Mouse (Mus musculus) limb, embryonic 13.5 days (tissue): ENCODE results near the gene Daam1. TPM values are rescaled to one million over a fixed set of nuclear protein-coding genes. Genes with fewer than 3 reads are reported as not detected.

Source experiments
- ATAC-seq: fragments of 200-750 bp; cut with Nextera tagmentation; 2 replicates; pipeline ENCODE4 v1.8.0; 2017; ENCODE audit warnings: low read depth, moderate number of reproducible peaks, moderate TSS enrichment; ENCODE audit not compliant: low FRiP score
- H3K27ac ChIP-seq: fragments of 300-500 bp; sonication (generic); 2 replicates; pipeline ENCODE4 v1.5.1; 2015; ENCODE audit warnings: inconsistent platforms, mild to moderate bottlenecking, moderate library complexity
- H3K27me3 ChIP-seq: fragments of 300-500 bp; sonication (generic); 2 replicates; pipeline ENCODE4 v1.6.1; 2015; ENCODE audit warnings: mild to moderate bottlenecking, inconsistent platforms
- H3K36me3 ChIP-seq: fragments of 300-500 bp; sonication (generic); 2 replicates; pipeline ENCODE4 v1.6.1; 2015; ENCODE audit warnings: inconsistent platforms, mild to moderate bottlenecking, moderate library complexity
- H3K4me1 ChIP-seq: fragments of 300-500 bp; sonication (generic); 2 replicates; pipeline ENCODE4 v1.6.1; 2015; ENCODE audit warnings: inconsistent platforms
- H3K4me2 ChIP-seq: fragments of 300-500 bp; sonication (generic); replicated peaks from 2 replicates; pipeline ENCODE4 v1.6.1; 2015; ENCODE audit warnings: inconsistent platforms, mild to moderate bottlenecking, moderate library complexity
- H3K4me3 ChIP-seq: fragments of 300-500 bp; sonication (generic); 2 replicates; pipeline ENCODE4 v1.5.1; 2015; ENCODE audit warnings: moderate library complexity, mild to moderate bottlenecking, inconsistent platforms
- H3K9ac ChIP-seq: fragments of 300-500 bp; sonication (generic); 2 replicates; pipeline ENCODE4 v1.6.1; 2015; ENCODE audit warnings: mild to moderate bottlenecking, inconsistent platforms
- H3K9me3 ChIP-seq: fragments of 300-500 bp; sonication (generic); 2 replicates; pipeline ENCODE4 v1.6.1; 2016; ENCODE audit warnings: inconsistent platforms
- WGBS: fragments of 180-500 bp; shearing (Covaris S2); methylation state at CpG from one replicate; pipeline ENCODE4 v1.1.7; 2015; 5-methylcytosine and 5-hydroxymethylcytosine counted together
- polyA plus RNA-seq: library from polyadenylated mRNA; unstranded; fragments of >200 nt; fragmentation: Nextera tagmentation; extraction: Ambion mirVana; gene quantifications from 2 replicates; pipeline ENCODE4 v1.2.1, GENCODE M21; 2015

Gene Daam1
- polyA plus RNA-seq, 1 experiment from 2014 or later = 8.7 TPM

DNA sequence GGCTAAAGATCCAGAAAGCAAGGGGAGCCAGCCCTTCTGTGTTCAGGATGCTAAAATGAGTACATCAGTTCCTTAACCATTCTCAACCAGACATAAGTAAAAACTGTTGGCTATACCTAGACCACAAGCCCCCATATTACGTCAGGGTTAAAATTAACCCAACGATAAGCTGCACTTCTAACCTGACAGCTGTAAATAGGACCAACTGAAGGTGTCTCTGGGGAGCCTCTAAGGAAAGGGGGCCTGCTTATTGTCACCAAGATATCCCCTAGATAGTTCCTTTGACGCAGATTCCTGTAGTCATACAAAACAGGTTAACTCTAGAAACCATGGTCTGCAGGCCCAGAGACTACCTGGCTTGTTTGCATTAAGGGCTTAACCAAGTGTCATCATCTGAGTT lies 174.4 kb downstream of the Daam1 start:
- Histone ChIP-seq H3K36me3 (no peaks in the 10 kb centered on the region), H3K27me3 (no peaks in the 10 kb centered on the region), H3K4me2 (no peak overlapping the region), H3K4me3 (no peak overlapping the region), H3K9me3 (no peaks in the 10 kb centered on the region), H3K9ac (no peak overlapping the region), H3K4me1 (0 out of 2 replicates have a peak, but pooled peaks cover 7% of the 10 kb centered on the region), H3K27ac (no peak overlapping the region)
- 83% methylated on average over 3 of the region's 3 CpGs for WGBS
- ATAC-seq = no peak

GRCm38 (mm10) chr12:72007656-72008055 lies 176.8 kb downstream of the Daam1 start:
- Histone ChIP-seq H3K9ac (no peak overlapping the region), H3K36me3 (no peaks in the 10 kb centered on the region), H3K27me3 (no peaks in the 10 kb centered on the region), H3K4me2 (no peak overlapping the region), H3K4me3 (no peak overlapping the region), H3K27ac (no peak overlapping the region), H3K4me1 (0 out of 2 replicates have a peak, but pooled peaks cover 7% of the 10 kb centered on the region), H3K9me3 (no peaks in the 10 kb centered on the region)
- WGBS = 82% methylated on average over 3 of the region's 3 CpGs
- no peak for ATAC-seq

- Histone ChIP-seq H3K36me3 (no peaks in the 10 kb centered on the region), H3K9me3 (no peaks in the 10 kb centered on the region), H3K4me3 (no peak overlapping the region), H3K27me3 (no peaks in the 10 kb centered on the region), H3K4me2 (no peak overlapping the region), H3K27ac (no peak overlapping the region; the same call in 1 of the 2 replicates), H3K4me1 (peaks cover 12% of the 10 kb centered on the region; the same call in 1 of the 2 replicates), H3K9ac (no peak overlapping the region)
- 76% methylated on average over 13 of the region's 13 CpGs for WGBS
- peak; percentile 71 for ATAC-seq
Observed at GRCm38 (mm10) chr12:72009051-72009902, 178.4 kb downstream of the Daam1 start.

GRCm38 (mm10) chr12:72011404-72011803 lies 180.5 kb downstream of the Daam1 start:
- H3K9ac ChIP-seq = no peak overlapping the region
- ATAC-seq = no peak
- H3K9me3 ChIP-seq = no peaks in the 10 kb centered on the region
- H3K27ac ChIP-seq = no peak overlapping the region
- H3K4me1 ChIP-seq = peaks cover 14% of the 10 kb centered on the region; the same call in 1 of the 2 replicates
- WGBS = 87% methylated on average over 3 of the region's 3 CpGs
- H3K27me3 ChIP-seq = no peaks in the 10 kb centered on the region
- no peaks in the 10 kb centered on the region for H3K36me3 ChIP-seq
- H3K4me3 ChIP-seq = no peak overlapping the region
- H3K4me2 ChIP-seq = no peak overlapping the region

- H3K27ac ChIP-seq = no peak overlapping the region
- no peaks in the 10 kb centered on the region for H3K36me3 ChIP-seq
- peaks cover 14% of the 10 kb centered on the region; the same call in 1 of the 2 replicates for H3K4me1 ChIP-seq
- H3K9ac ChIP-seq = no peak overlapping the region
- no peak for ATAC-seq
- WGBS = 91% methylated on average over 6 of the region's 6 CpGs
- H3K9me3 ChIP-seq = no peaks in the 10 kb centered on the region
- no peak overlapping the region for H3K4me3 ChIP-seq
- H3K27me3 ChIP-seq = no peaks in the 10 kb centered on the region
- H3K4me2 ChIP-seq = no peak overlapping the region
Observed at GRCm38 (mm10) chr12:72012126-72012525, 181.2 kb downstream of the Daam1 start.

DNA sequence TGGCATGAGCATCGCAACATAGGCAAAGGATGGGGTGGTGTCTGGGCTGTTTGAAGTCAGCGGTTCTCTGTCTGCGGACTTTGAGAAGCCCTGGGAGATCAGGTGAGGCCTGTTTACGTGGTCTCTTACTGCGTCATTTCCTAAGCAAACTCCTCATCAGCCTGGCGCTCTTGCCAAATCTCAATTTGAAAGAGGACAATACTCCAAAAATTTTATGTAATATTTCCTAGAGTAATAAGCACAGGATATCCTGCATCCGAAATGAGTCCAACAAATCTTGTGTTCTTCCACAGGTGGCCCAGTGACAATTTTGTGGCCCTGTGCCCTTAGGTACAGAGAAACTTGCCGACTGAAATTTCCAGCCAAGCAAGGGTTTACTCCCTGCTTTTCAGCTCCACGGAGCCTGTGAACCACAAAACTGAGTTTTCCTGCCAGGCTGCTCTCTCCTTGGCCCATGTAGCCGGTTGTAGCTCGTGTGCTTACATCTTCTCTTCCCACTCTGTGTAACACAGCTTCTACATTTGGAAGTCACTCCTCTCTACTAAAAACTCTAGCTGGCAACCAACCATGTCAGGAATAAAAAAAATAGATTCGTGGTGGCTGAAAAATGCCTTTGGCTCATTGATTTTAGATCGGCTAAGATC lies 183.0 kb downstream of the Daam1 start:
- no peak for ATAC-seq
- H3K27me3 ChIP-seq = no peaks in the 10 kb centered on the region
- no peak overlapping the region for H3K9ac ChIP-seq
- 0 out of 2 replicates have a peak overlapping the region, but pooled peaks have one; percentile 28 for H3K27ac ChIP-seq
- 0 out of 2 replicates have a peak overlapping the region, but pooled peaks have one; percentile 3 for H3K4me2 ChIP-seq
- peaks cover 13% of the 10 kb centered on the region; the same call in 1 of the 2 replicates for H3K4me1 ChIP-seq
- no peaks in the 10 kb centered on the region for H3K36me3 ChIP-seq
- no peak overlapping the region for H3K4me3 ChIP-seq
- WGBS = 75% methylated on average over 13 of the region's 13 CpGs
- H3K9me3 ChIP-seq = no peaks in the 10 kb centered on the region

DNA sequence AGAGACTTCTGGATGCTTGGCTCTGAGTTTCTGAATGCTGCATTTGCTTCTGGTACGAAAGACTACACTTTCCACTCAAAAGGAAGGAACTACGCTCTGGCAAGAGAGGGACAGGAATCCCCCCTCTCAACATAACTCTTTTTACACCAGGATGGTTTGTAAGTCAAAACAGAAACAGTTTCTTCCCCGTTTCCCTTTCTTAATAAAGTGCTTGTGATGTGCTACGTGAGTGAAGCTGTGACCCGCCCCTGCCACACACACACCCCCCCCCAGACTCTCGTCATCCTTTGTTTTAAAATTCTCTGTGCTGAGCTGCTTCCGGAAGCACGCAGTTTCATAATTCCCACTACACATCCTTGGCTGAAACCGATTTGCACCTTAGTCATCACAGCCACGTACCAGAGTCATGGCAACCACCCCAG lies 183.5 kb downstream of the Daam1 start:
- ATAC-seq = no peak
- no peaks in the 10 kb centered on the region for H3K36me3 ChIP-seq
- H3K27ac ChIP-seq = no peak overlapping the region
- H3K4me3 ChIP-seq = no peak overlapping the region
- no peaks in the 10 kb centered on the region for H3K9me3 ChIP-seq
- H3K4me1 ChIP-seq = peaks cover 9% of the 10 kb centered on the region; the same call in 1 of the 2 replicates
- no peaks in the 10 kb centered on the region for H3K27me3 ChIP-seq
- WGBS = 59% methylated on average over 10 of the region's 10 CpGs
- no peak overlapping the region for H3K9ac ChIP-seq
- H3K4me2 ChIP-seq = 0 out of 2 replicates have a peak overlapping the region, but pooled peaks have one; percentile 3

DNA sequence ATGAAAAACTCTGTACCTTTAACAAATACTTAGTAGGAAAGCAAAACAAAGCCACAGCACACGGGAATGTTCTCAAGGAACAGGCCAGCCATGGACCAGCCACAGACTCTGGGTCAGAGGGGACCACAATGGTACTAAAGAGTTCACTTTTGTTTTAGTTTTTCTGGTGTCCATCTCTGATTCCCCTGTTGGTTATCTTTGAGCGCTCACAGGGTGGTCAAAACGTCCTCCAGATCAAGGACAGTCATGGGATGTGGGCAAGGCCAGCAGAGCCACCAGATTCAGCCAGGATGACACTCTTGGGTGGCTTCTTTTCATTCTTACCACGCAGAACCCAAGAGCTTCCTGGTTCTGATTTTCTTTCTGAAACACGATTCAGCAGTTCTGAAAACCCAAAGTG lies 184.4 kb downstream of the Daam1 start:
- Histone ChIP-seq H3K4me1 (peaks cover 7% of the 10 kb centered on the region; the same call in 1 of the 2 replicates), H3K4me2 (no peak overlapping the region), H3K27ac (no peak overlapping the region), H3K4me3 (no peak overlapping the region), H3K9me3 (no peaks in the 10 kb centered on the region), H3K36me3 (no peaks in the 10 kb centered on the region), H3K9ac (no peak overlapping the region), H3K27me3 (no peaks in the 10 kb centered on the region)
- 78% methylated on average over 5 of the region's 5 CpGs for WGBS
- ATAC-seq = no peak

DNA sequence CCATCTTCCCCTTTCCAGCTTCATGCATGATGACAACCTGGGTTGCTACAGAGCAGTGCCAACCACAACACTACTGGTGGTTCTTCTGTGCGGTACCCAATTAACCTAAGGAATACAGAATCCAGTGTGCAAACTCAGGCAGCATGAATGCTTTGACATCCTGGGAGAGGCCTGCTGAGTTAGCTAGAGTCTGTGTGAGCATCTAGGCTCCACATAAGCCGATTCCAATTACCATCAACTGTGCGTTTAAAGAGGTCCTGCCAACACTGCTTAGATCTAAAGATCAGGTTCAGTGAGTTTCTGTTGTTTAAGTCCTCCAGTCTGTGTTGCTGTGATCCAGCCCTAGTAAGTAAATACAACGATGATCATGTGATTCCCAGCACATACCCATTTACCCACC lies 189.4 kb downstream of the Daam1 start:
- Histone ChIP-seq H3K36me3 (no peaks in the 10 kb centered on the region), H3K4me1 (peaks cover 10% of the 10 kb centered on the region), H3K27me3 (0 out of 2 replicates have a peak, but pooled peaks cover 3% of the 10 kb centered on the region), H3K9me3 (no peaks in the 10 kb centered on the region), H3K9ac (no peak overlapping the region), H3K27ac (no peak overlapping the region), H3K4me3 (no peak overlapping the region), H3K4me2 (no peak overlapping the region)
- 92% methylated on average over 4 of the region's 4 CpGs for whole genome bisulfite sequencing
- no peak for ATAC-seq

DNA sequence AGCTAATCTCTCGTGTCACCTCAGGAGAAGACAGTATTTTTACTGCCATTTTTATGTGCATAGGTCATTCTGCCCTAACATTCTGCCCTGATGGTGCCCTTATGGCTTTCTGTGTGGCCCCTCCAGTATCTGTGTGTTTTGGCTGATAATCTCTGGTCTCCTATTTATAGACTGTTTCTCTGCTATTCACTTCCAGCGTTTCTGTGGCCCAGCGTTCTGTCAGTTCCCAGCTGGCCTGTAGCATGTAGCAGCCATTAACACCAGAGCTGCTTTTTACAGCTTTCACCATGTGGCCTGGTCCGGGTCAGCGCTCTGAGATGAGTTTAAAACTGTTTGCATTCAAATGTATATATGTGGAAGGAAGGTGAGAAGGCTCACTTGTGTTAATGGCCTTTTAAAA lies 190.7 kb downstream of the Daam1 start:
- Histone ChIP-seq H3K9ac (no peak overlapping the region), H3K27me3 (0 out of 2 replicates have a peak, but pooled peaks cover 3% of the 10 kb centered on the region), H3K4me1 (peaks cover 10% of the 10 kb centered on the region), H3K27ac (peak overlapping the region; percentile 22; the same call in 1 of the 2 replicates), H3K36me3 (no peaks in the 10 kb centered on the region), H3K4me3 (no peak overlapping the region), H3K4me2 (no peak overlapping the region), H3K9me3 (no peaks in the 10 kb centered on the region)
- ATAC-seq = no peak
- WGBS = 21% methylated on average over 5 of the region's 5 CpGs

GRCm38 (mm10) chr12:72022790-72023189 lies 191.9 kb downstream of the Daam1 start:
- no peak overlapping the region for H3K27ac ChIP-seq
- H3K9me3 ChIP-seq = no peaks in the 10 kb centered on the region
- no peak for ATAC-seq
- no peak overlapping the region for H3K4me2 ChIP-seq
- H3K4me1 ChIP-seq = peaks cover 10% of the 10 kb centered on the region
- 0 out of 2 replicates have a peak, but pooled peaks cover 3% of the 10 kb centered on the region for H3K27me3 ChIP-seq
- H3K9ac ChIP-seq = no peak overlapping the region
- WGBS = 93% methylated on average over 3 of the region's 3 CpGs
- H3K4me3 ChIP-seq = no peak overlapping the region
- H3K36me3 ChIP-seq = no peaks in the 10 kb centered on the region

GRCm38 (mm10) chr12:72023572-72023971 lies 192.7 kb downstream of the Daam1 start:
- ATAC-seq = no peak
- H3K4me3 ChIP-seq = no peak overlapping the region
- H3K27ac ChIP-seq = no peak overlapping the region
- H3K4me2 ChIP-seq = no peak overlapping the region
- WGBS = 96% methylated on average over 5 of the region's 5 CpGs
- no peaks in the 10 kb centered on the region for H3K9me3 ChIP-seq
- H3K27me3 ChIP-seq = 0 out of 2 replicates have a peak, but pooled peaks cover 3% of the 10 kb centered on the region
- no peaks in the 10 kb centered on the region for H3K36me3 ChIP-seq
- H3K4me1 ChIP-seq = peaks cover 10% of the 10 kb centered on the region
- no peak overlapping the region for H3K9ac ChIP-seq
